Mouse (Mus musculus) liver, adult 2 months (tissue): ENCODE measurements around the gene Igfals.

Experiments used
- CTCF ChIP-seq: fragments of 200-500 bp; IDR thresholded peaks from 2 replicates; pipeline ENCODE4 v1.5.1; 2011; ENCODE audit warnings: low read depth, low read length, control low read depth
- POLR2A ChIP-seq: fragments of 200-500 bp; IDR thresholded peaks from 2 replicates; pipeline ENCODE4 v1.6.1; 2011; ENCODE audit warnings: low read length, control low read depth; ENCODE audit not compliant: insufficient read depth; ENCODE audit errors: extremely low read depth

DNA sequence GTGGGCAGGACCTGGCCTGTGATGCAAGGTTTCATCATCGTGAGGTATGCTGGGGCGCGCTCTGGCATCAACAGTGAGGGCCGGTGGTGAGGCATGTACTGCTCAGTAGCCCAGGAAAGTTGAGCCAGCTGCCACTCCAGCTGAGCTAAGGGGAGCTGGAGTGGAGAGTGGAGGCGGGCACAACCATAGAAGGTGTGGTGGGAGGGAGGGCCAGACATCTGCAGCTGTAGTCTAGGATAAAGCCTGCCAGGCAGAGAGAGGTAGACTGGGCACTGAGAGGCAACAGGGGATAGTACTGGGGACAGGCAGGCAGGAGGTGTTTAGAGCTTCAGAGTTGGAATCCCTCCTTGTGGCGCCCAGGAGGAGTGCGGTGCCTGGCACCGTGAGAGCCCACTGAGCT is 5.7 kb upstream of the Igfals start:
- no peak for TF ChIP-seq CTCF
- TF ChIP-seq POLR2A: no peak
